Mouse (Mus musculus): ENCODE measurements around the gene Tmx1. TPM values are rescaled to one million over a fixed set of nuclear protein-coding genes. Genes with fewer than 3 reads are reported as not detected.

Gene Tmx1
- polyA plus RNA-seq, 1 experiment from 2014 or later: 151 TPM

DNA sequence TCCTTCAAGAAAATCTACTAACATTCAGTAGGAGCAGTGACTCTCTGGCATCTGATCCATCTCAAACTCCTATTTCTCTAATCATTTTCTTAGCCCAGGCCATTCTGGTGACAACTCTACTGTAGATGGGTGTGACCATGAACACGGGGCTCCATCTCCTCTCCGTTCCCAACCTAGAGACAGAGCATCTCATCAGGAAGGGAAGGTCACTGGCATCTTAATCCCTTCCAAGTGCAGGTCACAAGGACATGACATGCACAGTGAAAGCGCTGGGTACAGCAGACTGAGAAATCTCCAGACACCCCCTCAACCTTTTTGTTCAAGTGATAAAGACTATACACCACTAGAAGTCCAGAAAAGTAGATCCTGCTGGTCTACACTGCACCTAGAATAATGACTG, 1.4 kb upstream of the Tmx1 start:
- no peak for ATAC-seq (ENCODE audit: low FRiP score)
- WGBS: 94% methylated on average over 3 of the region's 3 CpGs
- no peak overlapping the region for H3K27ac ChIP-seq
- H3K36me3 ChIP-seq: no peaks in the 10 kb centered on the region
- no peaks in the 10 kb centered on the region for H3K27me3 ChIP-seq
- H3K9me3 ChIP-seq: no peaks in the 10 kb centered on the region
- peaks cover 27% of the 10 kb centered on the region for H3K4me1 ChIP-seq (replicated peaks)
- no peak overlapping the region for H3K4me3 ChIP-seq
- H3K9ac ChIP-seq: no peak overlapping the region
- H3K4me2 ChIP-seq: no peak overlapping the region

DNA sequence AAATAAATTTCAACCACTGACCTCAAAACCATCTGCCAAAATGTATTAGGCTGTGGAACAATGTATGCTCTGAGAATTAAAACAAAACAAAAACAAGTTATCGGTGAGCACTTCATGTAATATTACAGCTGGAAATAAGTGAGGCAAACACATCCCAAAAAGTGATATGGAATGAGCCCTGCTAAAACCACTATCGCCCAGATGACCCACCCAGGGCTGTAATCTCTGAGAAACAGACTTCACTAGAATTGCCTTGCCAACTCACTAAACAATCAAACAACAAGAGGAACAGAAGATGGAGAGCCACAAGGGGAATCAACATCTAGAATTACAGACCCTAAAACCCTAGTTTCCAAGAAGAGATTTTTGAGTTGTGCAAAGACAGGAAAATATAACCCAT, 752 bp upstream of the Tmx1 start:
- H3K4me3 ChIP-seq: peak overlapping the region; percentile 78
- ATAC-seq (ENCODE audit: low FRiP score): no peak

DNA sequence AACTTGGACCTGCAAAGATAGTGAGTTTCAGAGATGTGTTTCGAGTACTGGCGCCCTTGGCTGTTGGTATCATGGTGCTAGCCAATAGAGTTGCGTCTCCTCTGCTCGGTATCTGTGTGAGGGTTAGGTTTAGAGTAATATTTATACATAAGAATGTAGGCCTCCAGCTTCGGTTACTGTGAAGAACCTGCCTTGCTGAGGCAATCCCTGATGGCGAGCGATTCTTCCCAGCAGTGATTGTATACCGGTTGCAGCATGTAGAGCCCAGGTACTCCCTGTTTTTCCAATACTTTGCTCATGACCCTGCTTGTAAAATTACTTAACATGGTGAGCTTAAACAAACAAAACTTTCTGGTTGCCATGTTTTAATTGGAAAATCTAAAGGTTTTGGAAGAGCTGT, 2.3 kb downstream of the Tmx1 start:
- WGBS: 94% methylated on average over 8 of the region's 8 CpGs

More for the DNA sequence above, 752 bp upstream of the Tmx1 start:
- peak overlapping the region; percentile 67 for H3K4me2 ChIP-seq
- H3K27ac ChIP-seq: no peak overlapping the region
- no peaks in the 10 kb centered on the region for H3K9me3 ChIP-seq
- WGBS: 89% methylated on average over 2 of the region's 2 CpGs
- peaks cover 4% of the 10 kb centered on the region for H3K36me3 ChIP-seq
- peaks cover 27% of the 10 kb centered on the region for H3K4me1 ChIP-seq (replicated peaks)
- no peaks in the 10 kb centered on the region for H3K27me3 ChIP-seq
- H3K9ac ChIP-seq: peak overlapping the region; percentile 89

DNA sequence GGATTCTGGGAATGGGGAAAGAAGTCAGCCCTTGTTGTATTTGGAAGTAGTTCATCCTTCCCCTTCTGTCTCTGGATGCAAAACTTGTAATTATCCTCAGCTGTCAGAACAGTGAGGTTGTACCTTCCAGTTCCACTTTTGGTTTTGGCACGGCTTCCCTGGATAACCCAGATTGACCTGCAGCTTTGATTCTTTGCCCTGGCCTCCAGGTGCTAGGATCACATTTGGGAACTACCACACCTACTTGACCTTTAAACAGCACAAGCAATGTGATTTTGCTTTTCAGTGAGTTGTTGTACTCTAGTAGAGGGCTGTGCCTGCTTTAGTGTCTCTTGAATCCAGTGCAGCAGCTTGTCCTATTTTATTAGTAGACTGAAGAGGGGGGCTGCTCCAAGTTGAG, 6.7 kb downstream of the Tmx1 start:
- Histone ChIP-seq H3K4me1 (replicated peaks) (peaks cover 12% of the 10 kb centered on the region), H3K36me3 (peaks cover 51% of the 10 kb centered on the region)

More for the DNA sequence above, 2.3 kb downstream of the Tmx1 start:
- Histone ChIP-seq H3K27me3 (no peaks in the 10 kb centered on the region), H3K4me2 (peak overlapping the region; percentile 67), H3K4me1 (replicated peaks) (peaks cover 27% of the 10 kb centered on the region), H3K9ac (no peak overlapping the region), H3K9me3 (no peaks in the 10 kb centered on the region), H3K27ac (no peak overlapping the region), H3K4me3 (no peak overlapping the region), H3K36me3 (peaks cover 29% of the 10 kb centered on the region)
- no peak for ATAC-seq (ENCODE audit: low FRiP score)

DNA sequence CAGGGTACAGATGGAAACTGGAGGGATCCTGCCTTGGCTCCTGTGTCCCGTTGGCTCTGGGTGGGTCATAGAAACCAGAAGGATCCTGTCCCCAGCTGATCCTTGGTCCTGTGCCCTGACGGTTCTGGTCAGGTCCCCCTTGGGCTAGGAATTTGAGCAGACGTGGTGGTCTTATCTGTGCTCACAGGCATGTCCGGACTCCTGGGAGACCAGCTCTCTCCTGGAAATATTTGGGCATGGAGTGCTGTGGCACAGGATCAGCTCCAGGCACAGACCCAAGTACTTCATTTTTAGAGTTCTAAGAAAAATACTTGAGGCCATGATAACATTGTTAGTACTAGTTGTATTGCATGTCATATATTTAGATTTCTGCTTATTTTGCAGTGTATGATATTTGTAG, 11.1 kb downstream of the Tmx1 start:
- no peak for ATAC-seq (ENCODE audit: low FRiP score)
- no peaks in the 10 kb centered on the region for H3K4me1 ChIP-seq (replicated peaks)
- no peak overlapping the region for H3K4me3 ChIP-seq
- peaks cover 67% of the 10 kb centered on the region for H3K36me3 ChIP-seq
- H3K27me3 ChIP-seq: no peaks in the 10 kb centered on the region
- H3K9ac ChIP-seq: no peak overlapping the region
- H3K27ac ChIP-seq: no peak overlapping the region
- H3K4me2 ChIP-seq: no peak overlapping the region
- H3K9me3 ChIP-seq: no peaks in the 10 kb centered on the region
- WGBS: 88% methylated on average over 4 of the region's 4 CpGs

More for the DNA sequence above, 6.7 kb downstream of the Tmx1 start:
- Histone ChIP-seq H3K9ac (no peak overlapping the region), H3K27ac (no peak overlapping the region), H3K4me3 (no peak overlapping the region), H3K4me2 (no peak overlapping the region), H3K27me3 (no peaks in the 10 kb centered on the region), H3K9me3 (no peaks in the 10 kb centered on the region)
- no peak for ATAC-seq (ENCODE audit: low FRiP score)
- WGBS: 100% methylated on average over 1 of the region's 1 CpGs

DNA sequence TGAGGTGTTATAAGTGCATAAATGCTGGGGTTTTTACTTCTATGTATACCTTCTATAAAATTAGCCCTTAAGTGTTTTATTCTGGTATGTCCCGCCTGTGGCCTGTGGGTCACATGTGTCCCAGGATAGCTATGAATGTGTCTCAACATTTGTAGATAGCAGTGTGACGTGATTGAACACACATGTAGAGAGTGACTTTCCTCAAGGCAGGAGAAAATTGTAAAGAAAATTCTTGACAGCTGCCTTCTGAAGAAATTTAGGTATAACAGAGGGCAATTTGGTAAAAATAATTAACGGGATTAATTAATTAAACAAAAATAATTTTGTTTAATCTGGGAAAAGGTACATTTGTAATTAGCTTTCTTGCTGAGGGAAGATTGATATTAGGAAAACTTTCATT, 22.4 kb downstream of the Tmx1 start:
- H3K4me2 ChIP-seq: no peak overlapping the region
- no peak overlapping the region for H3K4me3 ChIP-seq
- 87% methylated on average over 3 of the region's 3 CpGs for WGBS
- no peaks in the 10 kb centered on the region for H3K4me1 ChIP-seq (replicated peaks)
- H3K9me3 ChIP-seq: no peaks in the 10 kb centered on the region
- no peak overlapping the region for H3K27ac ChIP-seq
- H3K27me3 ChIP-seq: no peaks in the 10 kb centered on the region
- no peak overlapping the region for H3K9ac ChIP-seq
- ATAC-seq (ENCODE audit: low FRiP score): no peak
- H3K36me3 ChIP-seq: no peaks in the 10 kb centered on the region

DNA sequence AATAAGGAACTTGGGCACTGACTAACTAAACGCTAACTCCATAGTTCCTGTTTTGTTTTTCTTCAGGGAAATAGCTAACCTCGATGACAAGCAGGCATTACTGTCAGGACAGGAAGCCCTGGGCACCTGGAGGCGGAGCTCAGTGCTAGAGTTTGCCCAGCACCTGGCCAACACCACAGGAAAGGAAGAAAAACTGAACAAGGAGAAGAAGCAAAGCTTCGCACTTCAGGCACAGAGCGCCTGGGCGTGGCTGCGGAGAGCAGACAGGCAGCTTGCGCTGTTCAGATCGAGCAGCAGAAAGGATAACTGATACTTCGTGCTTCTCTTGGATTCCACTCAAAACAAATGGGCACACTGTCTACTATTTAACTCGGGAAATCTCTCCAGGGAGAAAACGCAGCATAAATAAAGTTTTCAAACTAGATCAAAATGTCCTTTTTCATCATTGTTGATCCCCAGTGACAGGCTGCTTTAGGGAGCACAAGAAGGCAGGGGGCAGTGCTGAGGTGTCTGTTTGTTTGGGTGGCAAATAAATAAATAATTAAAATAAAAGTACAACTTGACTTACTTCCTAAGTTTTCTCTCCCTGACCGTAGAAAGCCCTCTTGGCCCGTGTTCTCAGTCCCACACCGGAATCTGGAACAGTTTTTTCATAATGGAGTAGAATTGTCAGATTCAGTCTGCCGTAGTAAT, 24.1 kb downstream of the Tmx1 start:
- Histone ChIP-seq H3K27ac (no peak overlapping the region), H3K27me3 (no peaks in the 10 kb centered on the region), H3K36me3 (no peaks in the 10 kb centered on the region), H3K4me2 (no peak overlapping the region), H3K4me3 (no peak overlapping the region), H3K4me1 (replicated peaks) (no peaks in the 10 kb centered on the region), H3K9ac (no peak overlapping the region), H3K9me3 (no peaks in the 10 kb centered on the region)
- 82% methylated on average over 16 of the region's 16 CpGs for WGBS
- ATAC-seq (ENCODE audit: low FRiP score): no peak

DNA sequence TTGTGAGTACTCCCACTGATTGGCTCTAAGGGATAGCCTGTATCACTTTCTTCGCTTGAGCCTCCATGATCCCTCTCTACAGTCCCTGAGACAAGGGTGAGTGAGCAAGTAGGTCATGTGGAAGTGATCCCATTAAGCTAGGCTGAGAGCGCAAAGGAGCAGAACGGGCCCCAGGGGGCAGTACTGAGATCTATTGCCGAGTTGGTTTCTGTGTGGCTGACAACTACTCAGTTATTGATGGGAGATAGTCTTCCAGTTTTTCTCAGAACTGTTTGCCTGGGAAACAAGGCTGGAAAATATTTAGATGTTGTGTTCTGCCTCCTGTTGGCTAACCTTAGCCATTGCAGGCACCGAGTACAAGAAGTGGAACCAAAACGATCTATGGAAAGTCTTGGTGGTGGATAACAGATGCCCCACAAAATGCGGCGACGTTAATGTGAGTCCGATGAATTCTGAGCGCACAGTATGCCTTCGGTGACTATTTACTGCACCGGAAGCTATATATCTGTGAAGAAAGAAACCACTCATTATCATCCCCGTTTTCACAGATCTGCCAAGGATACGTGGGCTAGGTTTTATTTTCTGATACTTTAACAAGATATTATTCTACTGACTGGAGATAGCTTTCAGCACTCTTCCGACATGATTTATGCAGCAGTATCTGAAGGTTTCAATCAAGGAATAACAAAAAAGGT, 24.8 kb downstream of the Tmx1 start:
- H3K9me3 ChIP-seq: no peaks in the 10 kb centered on the region
- no peak overlapping the region for H3K4me3 ChIP-seq
- no peaks in the 10 kb centered on the region for H3K36me3 ChIP-seq
- H3K4me2 ChIP-seq: no peak overlapping the region
- no peaks in the 10 kb centered on the region for H3K4me1 ChIP-seq (replicated peaks)
- WGBS: 75% methylated on average over 16 of the region's 16 CpGs
- no peak overlapping the region for H3K27ac ChIP-seq
- no peaks in the 10 kb centered on the region for H3K27me3 ChIP-seq
- no peak overlapping the region for H3K9ac ChIP-seq
- ATAC-seq (ENCODE audit: low FRiP score): no peak

DNA sequence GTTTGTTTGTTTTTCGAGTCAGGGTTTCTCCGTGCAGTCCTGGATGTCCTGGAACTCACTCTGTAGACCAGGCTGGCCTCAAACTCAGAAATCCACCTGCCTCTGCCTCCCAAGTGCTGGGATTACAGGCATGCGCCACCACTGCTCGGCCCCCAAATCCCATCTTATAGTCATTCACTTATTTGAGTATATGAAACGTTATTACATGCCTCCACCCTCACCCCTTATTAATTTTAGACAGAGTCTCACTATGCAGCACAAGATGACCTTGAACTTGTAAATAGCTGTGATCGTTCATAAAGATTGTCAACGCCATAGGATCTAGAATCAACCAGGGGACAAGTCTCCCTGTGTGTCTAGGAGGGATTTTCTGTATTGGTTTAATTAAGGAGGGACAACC, 33.1 kb downstream of the Tmx1 start:
- ATAC-seq (ENCODE audit: low FRiP score): no peak
- no peak overlapping the region for H3K9ac ChIP-seq
- no peaks in the 10 kb centered on the region for H3K27me3 ChIP-seq
- no peaks in the 10 kb centered on the region for H3K36me3 ChIP-seq
- no peak overlapping the region for H3K4me2 ChIP-seq
- no peaks in the 10 kb centered on the region for H3K9me3 ChIP-seq
- no peak overlapping the region for H3K27ac ChIP-seq
- 92% methylated on average over 7 of the region's 7 CpGs for WGBS
- H3K4me3 ChIP-seq: no peak overlapping the region
- no peaks in the 10 kb centered on the region for H3K4me1 ChIP-seq (replicated peaks)

DNA sequence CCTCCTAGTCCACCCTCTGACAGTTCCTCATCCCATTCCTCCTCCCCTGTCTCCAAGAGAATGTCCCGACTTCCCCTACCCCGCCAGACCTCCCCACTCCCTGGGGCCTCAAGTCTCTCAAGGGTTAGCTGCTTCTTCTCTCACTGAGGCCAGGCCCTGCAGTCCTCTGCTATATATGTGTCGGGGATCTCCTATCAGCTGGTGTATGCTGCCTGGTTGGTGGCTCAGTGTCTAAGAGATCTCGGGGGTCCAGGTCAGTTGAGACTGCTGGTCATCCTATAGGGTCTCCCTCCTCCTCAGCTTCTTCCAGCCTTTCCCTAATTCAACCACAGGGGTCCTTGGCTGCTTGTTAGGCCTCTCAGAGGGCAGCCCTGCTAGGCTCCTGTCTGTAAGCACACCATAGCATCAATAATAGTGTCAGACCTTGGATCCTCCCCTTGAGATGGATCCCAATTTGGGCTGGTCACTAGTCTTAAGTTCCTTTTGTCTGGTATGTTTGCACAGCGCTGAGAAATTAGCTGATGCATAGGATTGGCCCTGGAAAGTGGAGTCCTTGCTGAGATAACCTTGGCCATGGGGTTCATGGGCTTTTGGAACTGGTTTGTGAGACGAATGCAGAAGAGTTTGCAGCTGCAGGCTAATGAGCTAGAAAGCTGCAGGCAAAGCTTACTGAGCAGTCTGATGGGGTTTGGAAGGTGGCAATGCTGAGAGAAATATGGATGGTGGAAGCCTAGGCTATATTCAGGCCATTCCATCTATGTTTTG, 34.0 kb downstream of the Tmx1 start:
- Histone ChIP-seq H3K9me3 (no peaks in the 10 kb centered on the region), H3K4me1 (replicated peaks) (no peaks in the 10 kb centered on the region), H3K4me3 (no peak overlapping the region), H3K27me3 (no peaks in the 10 kb centered on the region), H3K36me3 (no peaks in the 10 kb centered on the region), H3K4me2 (no peak overlapping the region), H3K27ac (no peak overlapping the region), H3K9ac (no peak overlapping the region)
- WGBS: 83% methylated on average over 6 of the region's 6 CpGs
- ATAC-seq (ENCODE audit: low FRiP score): no peak

DNA sequence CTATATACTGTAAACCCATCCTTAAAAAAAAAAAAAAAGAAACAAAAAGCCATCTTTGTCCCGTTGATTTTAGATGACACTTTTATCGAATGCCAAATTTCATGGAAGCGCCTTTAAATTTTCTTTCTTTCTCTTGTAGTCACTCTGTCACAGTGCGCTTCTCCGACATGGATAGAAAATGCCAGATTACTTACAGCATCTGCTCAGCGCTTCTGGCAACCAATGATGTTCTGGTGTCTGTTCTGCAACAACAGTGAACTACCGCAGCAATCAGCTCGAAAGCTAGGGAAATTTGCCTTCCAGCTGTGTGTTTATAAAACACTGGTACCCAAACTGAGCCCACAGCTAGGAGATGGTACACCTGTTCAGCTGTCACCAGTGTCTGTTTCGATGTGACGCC, 39.5 kb downstream of the Tmx1 start:
- H3K9me3 ChIP-seq: no peaks in the 10 kb centered on the region
- no peaks in the 10 kb centered on the region for H3K27me3 ChIP-seq
- H3K4me3 ChIP-seq: no peak overlapping the region
- WGBS: 92% methylated on average over 10 of the region's 10 CpGs
- no peak overlapping the region for H3K9ac ChIP-seq
- no peaks in the 10 kb centered on the region for H3K36me3 ChIP-seq
- no peak overlapping the region for H3K4me2 ChIP-seq
- peaks cover 7% of the 10 kb centered on the region for H3K4me1 ChIP-seq (replicated peaks)
- no peak for ATAC-seq (ENCODE audit: low FRiP score)
- H3K27ac ChIP-seq: no peak overlapping the region

DNA sequence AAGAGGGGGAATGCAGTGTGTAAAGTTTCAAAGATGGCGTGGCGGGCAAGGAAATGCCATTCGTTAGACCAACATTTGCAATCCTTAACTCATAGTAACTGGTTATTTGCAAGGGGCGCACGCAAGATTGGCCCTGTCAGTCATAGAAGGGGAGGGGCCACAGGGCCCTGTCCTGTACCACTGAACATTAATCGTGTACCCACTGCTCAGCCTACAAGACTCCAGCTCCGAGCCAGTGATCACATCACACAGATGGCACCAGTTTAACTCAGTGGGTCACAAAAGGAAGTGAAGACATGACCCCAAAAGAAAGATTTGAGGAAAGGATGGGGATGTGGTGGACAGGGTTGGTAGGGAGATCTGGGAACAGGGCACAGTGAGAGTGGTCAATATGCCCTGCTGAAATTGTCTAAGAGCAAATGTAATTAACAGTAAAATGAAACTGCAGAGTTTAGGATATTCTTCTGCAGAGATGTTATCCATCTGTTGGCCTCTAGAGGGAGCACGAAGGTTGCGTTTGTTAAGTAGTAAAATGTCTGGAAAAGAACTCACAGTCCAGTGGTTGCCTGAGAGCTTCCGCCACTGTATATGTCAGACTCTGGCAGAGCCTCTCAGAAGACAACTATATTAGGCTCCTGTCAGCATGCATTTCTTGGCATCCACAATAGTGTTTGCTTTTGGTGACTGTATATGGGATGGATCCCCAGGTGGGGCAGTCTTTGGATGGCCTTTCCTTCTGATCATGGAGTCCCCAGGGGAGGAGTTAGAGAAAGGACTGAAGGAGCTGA, 41.8 kb downstream of the Tmx1 start:
- Histone ChIP-seq H3K4me3 (no peak overlapping the region), H3K4me2 (no peak overlapping the region), H3K27me3 (no peaks in the 10 kb centered on the region), H3K27ac (no peak overlapping the region), H3K9ac (no peak overlapping the region), H3K4me1 (replicated peaks) (peaks cover 7% of the 10 kb centered on the region), H3K36me3 (no peaks in the 10 kb centered on the region), H3K9me3 (no peaks in the 10 kb centered on the region; the same call in 1 of the 2 replicates)
- peak; percentile 86 for ATAC-seq (ENCODE audit: low FRiP score)
- 62% methylated on average over 10 of the region's 10 CpGs for WGBS
